Mouse (Mus musculus) bone marrow, adult 2 months (tissue): ENCODE data around the gene Faap100. TPM values are rescaled to one million over a fixed set of nuclear protein-coding genes. Genes with fewer than 3 reads are reported as not detected.

Source experiments
- H3K27ac ChIP-seq: fragments of 200-500 bp; 2 replicates; pipeline ENCODE4 v1.5.1; 2012; ENCODE audit warnings: low read depth, mild to moderate bottlenecking, control low read depth, inconsistent platforms, low read length; ENCODE audit not compliant: control insufficient read depth, poor library complexity, insufficient read depth
- H3K4me1 ChIP-seq: fragments of 200-500 bp; 2 replicates; pipeline ENCODE4 v1.6.1; 2011; ENCODE audit warnings: low read length; ENCODE audit not compliant: control insufficient read depth, insufficient read depth
- H3K4me3 ChIP-seq: fragments of 200-500 bp; replicated peaks from 2 replicates; pipeline ENCODE3; 2011; ENCODE audit warnings: mild to moderate bottlenecking, low read depth, low read length, control low read depth; ENCODE audit not compliant: control insufficient read depth
- CTCF ChIP-seq: fragments of 200-500 bp; IDR thresholded peaks from 2 replicates; pipeline ENCODE4 v1.5.1; 2011; ENCODE audit warnings: low read length, control low read depth; ENCODE audit not compliant: control insufficient read depth, insufficient read depth
- POLR2A ChIP-seq: fragments of 200-500 bp; IDR thresholded peaks from 2 replicates; pipeline ENCODE4 v1.6.1; 2011; ENCODE audit warnings: low read depth, mild to moderate bottlenecking, control low read depth, low read length, borderline replicate concordance; ENCODE audit not compliant: control insufficient read depth
- WGBS: fragments of 180-500 bp; shearing (Covaris S2); methylation state at CpG from one replicate; pipeline ENCODE4 v1.1.7; 2018; 5-methylcytosine and 5-hydroxymethylcytosine counted together
- polyA plus RNA-seq: library from polyadenylated mRNA; stranded (reverse); fragments of >200 nt; gene quantifications from 2 replicates; pipeline ENCODE4 v1.2.4, GENCODE M21; 2011; ENCODE audit warnings: low replicate concordance; ENCODE audit not compliant: missing spikeins, insufficient read depth, insufficient read length

Faap100 gene
- polyA plus RNA-seq, 1 experiment: 10.9 TPM

DNA sequence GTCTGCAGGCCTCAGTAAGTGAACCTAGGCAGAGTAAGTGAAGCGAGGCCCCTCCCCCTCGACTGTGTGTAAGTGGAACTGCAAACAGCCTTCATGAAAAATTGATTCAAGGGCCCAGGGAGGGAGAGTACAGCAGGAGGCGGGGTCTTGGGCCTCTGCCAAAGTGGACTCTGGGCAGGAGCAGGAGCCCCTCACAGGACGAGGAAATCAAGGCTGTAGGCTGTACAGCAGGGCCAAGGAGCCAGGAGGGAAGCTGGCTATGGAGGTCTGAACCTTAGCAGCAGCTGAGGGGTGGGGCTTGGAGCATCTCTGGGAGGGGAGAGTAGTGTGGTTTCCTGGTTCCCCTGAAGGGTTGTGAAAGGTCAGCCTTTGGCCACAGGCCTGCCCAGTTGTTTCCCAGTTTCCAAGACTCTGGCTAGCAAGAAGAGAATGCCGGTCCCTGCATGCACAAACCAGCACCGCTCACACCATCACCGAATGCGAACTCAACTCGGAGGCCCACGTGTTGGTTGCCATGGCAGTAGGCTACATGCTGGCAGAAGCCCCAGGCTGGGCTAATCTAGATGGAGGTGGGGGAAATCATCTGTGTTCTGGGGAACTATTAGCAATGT, 20.7 kb downstream of the Faap100 start:
- Histone ChIP-seq H3K27ac (peak overlapping the region; percentile 26), H3K4me3 (no peak overlapping the region), H3K4me1 (peaks cover 5% of the 10 kb centered on the region; the same call in 1 of the 2 replicates)
- TF ChIP-seq CTCF (0 out of 2 replicates have a peak, but pooled peaks have one; percentile 0), POLR2A (no peak)
- 15% methylated on average over 10 of the region's 10 CpGs for WGBS

DNA sequence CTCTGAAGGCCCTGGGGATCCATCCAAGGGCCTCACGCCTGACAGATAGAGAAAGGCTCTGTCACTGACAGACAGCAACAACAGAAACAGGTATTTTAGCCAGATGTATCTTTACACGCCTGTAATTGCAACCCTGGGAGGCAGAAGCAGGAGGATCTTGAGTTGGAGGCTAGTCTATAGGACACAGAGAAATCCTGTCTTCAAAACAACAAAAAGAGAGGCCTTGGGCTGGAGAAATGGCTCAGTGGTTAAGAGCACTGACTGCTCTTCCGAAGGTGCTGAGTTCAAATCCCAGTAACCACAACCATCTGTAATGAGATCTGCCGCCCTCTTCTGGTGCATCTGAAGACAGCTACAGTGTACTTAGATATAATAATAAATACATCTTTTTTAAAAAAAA, 21.7 kb downstream of the Faap100 start:
- Histone ChIP-seq H3K4me3 (no peak overlapping the region), H3K27ac (no peak overlapping the region), H3K4me1 (peaks cover 7% of the 10 kb centered on the region; the same call in 1 of the 2 replicates)
- 86% methylated on average over 4 of the region's 4 CpGs for WGBS
- no peak for TF ChIP-seq CTCF
- no peak for TF ChIP-seq POLR2A

DNA sequence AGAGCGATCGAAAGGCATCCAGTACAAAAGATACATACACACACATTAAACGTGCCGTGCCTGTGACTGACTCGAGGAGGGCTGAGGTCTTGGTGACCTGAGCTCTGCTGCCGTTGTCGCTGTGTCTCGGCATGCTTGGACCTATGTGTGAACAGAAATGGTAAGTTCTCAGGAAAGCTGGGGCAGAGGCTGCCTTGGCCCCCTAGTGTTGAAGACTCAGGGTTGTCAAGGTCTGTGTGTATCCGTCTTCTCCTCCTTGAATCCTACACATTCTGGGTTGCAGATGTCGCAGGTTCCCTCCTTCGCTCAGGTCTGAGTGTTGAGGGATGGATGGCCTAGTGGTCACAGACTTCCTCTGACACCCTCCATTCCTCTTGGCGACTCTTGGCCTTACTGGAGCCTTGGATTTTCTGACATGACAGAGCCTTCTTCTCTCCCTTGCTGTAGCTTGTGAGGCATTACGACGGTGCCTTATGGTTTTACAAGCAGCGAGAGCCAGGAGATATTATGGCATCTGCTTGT, 22.2 kb downstream of the Faap100 start:
- H3K4me3 ChIP-seq: no peak overlapping the region
- H3K27ac ChIP-seq: no peak overlapping the region
- 91% methylated on average over 15 of the region's 15 CpGs for whole genome bisulfite sequencing
- TF ChIP-seq POLR2A (no peak), CTCF (no peak)
- H3K4me1 ChIP-seq: peaks cover 7% of the 10 kb centered on the region; the same call in 1 of the 2 replicates

DNA sequence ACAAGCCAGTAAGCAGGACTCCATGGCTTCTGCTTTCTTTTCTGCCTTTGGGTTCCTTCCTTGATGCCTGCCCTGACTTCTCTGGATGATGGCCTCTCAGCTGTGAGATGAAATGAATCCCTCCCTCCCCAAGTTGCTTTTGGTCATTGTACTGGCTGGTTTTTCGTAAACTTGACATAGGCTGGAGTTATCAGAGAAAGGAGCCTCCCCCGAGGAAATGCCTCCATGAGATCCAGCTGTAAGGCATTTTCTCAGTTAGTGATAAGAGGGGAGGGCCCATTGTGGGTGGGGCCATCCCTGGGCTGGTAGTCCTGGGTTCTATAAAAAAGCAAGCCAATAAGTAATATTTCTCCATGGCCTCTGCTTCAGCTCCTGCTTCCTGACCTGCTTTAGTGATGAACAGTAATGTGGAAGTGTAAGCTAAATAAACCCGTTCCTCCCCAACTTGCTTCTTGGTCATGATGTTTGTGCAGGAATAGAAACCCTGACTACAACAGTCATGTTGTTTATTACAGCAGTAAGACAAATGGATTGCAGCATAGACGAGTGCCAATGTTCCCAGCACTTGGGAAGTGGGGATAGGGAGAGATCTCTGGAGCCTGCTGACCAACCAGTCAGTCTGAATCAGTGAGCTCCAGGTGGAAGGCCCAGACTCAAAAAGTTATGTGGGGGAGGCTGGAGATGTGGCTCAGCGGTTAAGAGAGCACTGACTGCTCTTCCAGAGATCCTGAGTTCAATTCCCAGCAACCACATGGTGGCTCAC, 23.1 kb downstream of the Faap100 start:
- H3K4me1 ChIP-seq: peaks cover 8% of the 10 kb centered on the region; the same call in 1 of the 2 replicates
- WGBS: 64% methylated on average over 5 of the region's 5 CpGs
- peak overlapping the region; percentile 56 for H3K27ac ChIP-seq
- H3K4me3 ChIP-seq: no peak overlapping the region
- no peak for TF ChIP-seq CTCF
- TF ChIP-seq POLR2A: no peak

DNA sequence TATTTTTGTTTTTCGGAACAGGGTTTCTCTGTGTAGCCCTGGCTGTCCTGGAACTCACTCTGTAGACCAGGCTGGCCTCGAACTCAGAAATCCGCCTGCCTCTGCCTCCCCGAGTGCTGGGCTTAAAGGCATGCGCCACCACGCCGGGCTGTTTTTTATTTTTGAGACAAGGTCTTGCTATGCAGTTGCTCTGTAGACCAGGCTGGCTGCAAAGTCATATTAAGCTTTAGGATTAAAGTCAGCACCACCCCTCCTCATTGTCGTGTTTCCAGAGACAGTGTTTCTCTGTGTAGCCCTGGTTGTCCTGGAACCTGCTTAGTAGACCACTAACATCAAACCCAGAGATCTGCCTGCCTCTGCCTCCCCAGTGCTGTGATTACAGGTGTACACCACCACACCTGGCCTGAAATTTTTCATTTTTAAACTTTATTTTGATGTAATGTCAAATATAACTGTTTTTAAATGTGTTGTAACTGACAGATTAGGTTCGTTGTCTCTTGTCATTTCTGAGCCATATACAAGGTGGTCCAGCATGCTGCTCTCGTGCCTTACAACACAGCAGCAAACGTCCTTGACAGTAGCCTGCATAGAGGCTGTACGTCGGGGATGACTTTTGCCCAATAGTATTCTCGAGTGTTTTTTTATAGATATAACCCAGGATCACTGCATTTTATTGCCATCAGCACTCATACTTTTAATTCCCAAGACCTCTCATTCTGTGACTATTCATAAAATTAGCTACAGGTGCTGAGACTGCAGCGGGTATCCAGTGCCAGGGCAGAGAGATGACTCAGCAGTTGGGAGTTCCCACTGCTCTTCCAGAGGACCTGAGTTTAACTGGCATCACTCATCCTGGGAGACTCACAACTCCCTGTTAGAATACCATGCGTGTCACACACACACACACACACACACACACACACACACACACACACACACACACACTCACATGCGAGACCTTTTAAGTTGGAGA, 24.0 kb downstream of the Faap100 start:
- H3K4me1 ChIP-seq: peaks cover 8% of the 10 kb centered on the region; the same call in 1 of the 2 replicates
- 75% methylated on average over 17 of the region's 17 CpGs for WGBS
- peak overlapping the region; percentile 77 for H3K27ac ChIP-seq
- TF ChIP-seq CTCF: no peak
- no peak for TF ChIP-seq POLR2A
- no peak overlapping the region for H3K4me3 ChIP-seq

DNA sequence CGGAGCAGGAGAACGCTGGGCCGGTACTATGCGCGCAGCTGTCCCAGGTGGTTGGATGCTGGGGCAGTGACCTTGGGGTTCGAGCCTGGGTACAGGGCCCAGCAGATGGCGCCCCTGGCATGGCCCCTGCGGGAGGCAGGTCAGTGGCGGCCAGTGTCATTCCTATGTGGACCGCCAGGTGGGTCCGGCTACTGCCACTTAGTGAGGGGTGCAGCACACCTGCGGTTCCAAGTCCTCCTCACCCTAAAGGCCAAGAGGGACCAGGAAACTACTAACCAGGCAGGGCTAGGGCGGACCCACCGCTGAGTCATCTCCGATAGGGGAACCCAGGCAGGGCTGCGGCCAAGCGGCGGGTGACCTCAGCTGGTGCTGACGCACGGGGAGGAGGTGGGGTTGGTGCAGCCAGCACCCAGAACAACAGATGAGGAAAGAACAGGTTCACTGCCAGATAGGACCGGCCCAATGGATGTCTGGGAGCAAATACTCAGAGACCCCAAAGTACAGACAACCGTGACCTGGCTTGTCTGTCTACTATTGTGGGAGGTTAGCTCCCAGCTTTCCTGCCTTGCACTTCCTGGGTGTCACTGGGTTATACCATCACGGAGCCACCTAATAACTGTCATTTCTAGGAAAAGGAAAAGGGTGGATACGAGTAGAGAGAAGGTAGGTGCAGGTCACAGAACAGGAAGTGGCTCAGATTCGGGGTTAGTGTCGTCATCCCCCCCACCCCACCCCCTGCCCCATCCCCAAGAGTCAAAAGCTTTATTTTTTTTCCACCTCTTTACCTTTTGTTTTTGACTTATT, 24.9 kb downstream of the Faap100 start:
- 2% methylated on average over 26 of the region's 26 CpGs for WGBS
- peaks cover 8% of the 10 kb centered on the region; the same call in 1 of the 2 replicates for H3K4me1 ChIP-seq

More for the DNA sequence above, 24.9 kb downstream of the Faap100 start:
- TF ChIP-seq CTCF (peak; percentile 78), POLR2A (peak; percentile 80)
- Histone ChIP-seq H3K27ac (peak overlapping the region; percentile 88), H3K4me3 (peak overlapping the region; percentile 25)
